Mouse (Mus musculus) lung, embryonic 14.5 days (tissue): ENCODE data around the gene Kdm6a. TPM values are rescaled to one million over a fixed set of nuclear protein-coding genes. Genes with fewer than 3 reads are reported as not detected.

ENCODE experiments used
- ATAC-seq: fragments of 200-750 bp; cut with Nextera tagmentation; 2 replicates; pipeline ENCODE4 v1.8.0; 2017; ENCODE audit warnings: mild to moderate bottlenecking, moderate TSS enrichment, moderate library complexity; ENCODE audit not compliant: insufficient read depth
- DNase-seq: peaks from one replicate; pipeline ENCODE4 v3.0.0-alpha.2; 2015
- H3K27ac ChIP-seq: fragments of 300-500 bp; sonication (generic); 2 replicates; pipeline ENCODE4 v1.5.1; 2014; ENCODE audit warnings: low read depth, mild to moderate bottlenecking, moderate library complexity
- H3K27me3 ChIP-seq: fragments of 300-500 bp; sonication (generic); 2 replicates; pipeline ENCODE4 v1.6.1; 2014; ENCODE audit warnings: low read length, control low read depth; ENCODE audit not compliant: insufficient read depth
- H3K36me3 ChIP-seq: fragments of 300-500 bp; sonication (generic); 2 replicates; pipeline ENCODE4 v1.6.1; 2014; ENCODE audit warnings: control low read depth; ENCODE audit not compliant: insufficient read depth
- H3K4me1 ChIP-seq: fragments of 300-500 bp; sonication (generic); 2 replicates; pipeline ENCODE4 v1.6.1; 2014; ENCODE audit warnings: antibody characterized with exemption, control low read depth; ENCODE audit not compliant: insufficient read depth
- H3K4me2 ChIP-seq: fragments of 300-500 bp; sonication (generic); 2 replicates; pipeline ENCODE4 v1.6.1; 2014; ENCODE audit warnings: mild to moderate bottlenecking
- H3K4me3 ChIP-seq: fragments of 300-500 bp; sonication (generic); 2 replicates; pipeline ENCODE4 v1.5.1; 2014; ENCODE audit warnings: low read depth, low read length
- H3K9ac ChIP-seq: fragments of 300-500 bp; sonication (generic); 2 replicates; pipeline ENCODE4 v1.6.1; 2014
- H3K9me3 ChIP-seq: fragments of 300-500 bp; sonication (generic); 2 replicates; pipeline ENCODE4 v1.6.1; 2016; ENCODE audit warnings: low read depth, low read length, control low read depth
- CTCF ChIP-seq: IDR thresholded peaks from 2 replicates; pipeline ENCODE4 v1.5.1; 2016; ENCODE audit warnings: antibody characterized with exemption, low read depth
- WGBS: fragments of 180-500 bp; shearing (Covaris S2); extraction: QIAGEN DNeasy Blood & Tissue Kit; methylation state at CpG from one replicate; pipeline ENCODE4 v1.1.7; 2014; 5-methylcytosine and 5-hydroxymethylcytosine counted together
- polyA plus RNA-seq: library from polyadenylated mRNA; unstranded; fragments of >200 nt; fragmentation: Nextera tagmentation; extraction: Ambion mirVana; gene quantifications from 2 replicates; pipeline ENCODE4 v1.2.1, GENCODE M21; 2014

Kdm6a gene
- polyA plus RNA-seq, 1 experiment from 2014 or later = 39.6 TPM

DNA sequence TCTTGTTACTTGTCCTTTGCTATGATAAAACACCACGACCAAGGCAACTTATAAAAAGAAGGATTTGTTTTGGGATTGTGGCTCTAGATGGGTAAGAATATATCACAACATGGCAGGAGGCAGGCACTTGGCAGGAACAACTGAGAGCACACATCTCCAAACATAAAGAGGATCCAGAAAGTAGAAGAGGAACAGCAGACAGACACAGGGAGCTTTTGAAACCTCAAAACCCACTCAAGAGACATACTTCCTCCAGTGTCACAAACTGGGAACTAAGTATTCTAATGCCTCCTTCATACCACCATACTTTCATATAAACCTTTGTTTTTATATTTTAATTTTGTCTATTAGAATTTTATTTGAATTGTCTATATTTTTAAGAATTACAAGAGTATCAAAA, 77.2 kb downstream of the Kdm6a start:
- no peak overlapping the region for H3K4me2 ChIP-seq
- H3K9me3 ChIP-seq = no peaks in the 10 kb centered on the region
- 86% methylated on average over 1 of the region's 1 CpGs for WGBS
- no peak overlapping the region for H3K27ac ChIP-seq
- H3K4me1 ChIP-seq = no peaks in the 10 kb centered on the region
- H3K36me3 ChIP-seq = peaks cover 9% of the 10 kb centered on the region; the same call in 1 of the 2 replicates
- no peaks in the 10 kb centered on the region for H3K27me3 ChIP-seq
- no peak for DNase-seq
- TF ChIP-seq CTCF = no peak
- no peak overlapping the region for H3K4me3 ChIP-seq
- ATAC-seq = no peak
- no peak overlapping the region for H3K9ac ChIP-seq

DNA sequence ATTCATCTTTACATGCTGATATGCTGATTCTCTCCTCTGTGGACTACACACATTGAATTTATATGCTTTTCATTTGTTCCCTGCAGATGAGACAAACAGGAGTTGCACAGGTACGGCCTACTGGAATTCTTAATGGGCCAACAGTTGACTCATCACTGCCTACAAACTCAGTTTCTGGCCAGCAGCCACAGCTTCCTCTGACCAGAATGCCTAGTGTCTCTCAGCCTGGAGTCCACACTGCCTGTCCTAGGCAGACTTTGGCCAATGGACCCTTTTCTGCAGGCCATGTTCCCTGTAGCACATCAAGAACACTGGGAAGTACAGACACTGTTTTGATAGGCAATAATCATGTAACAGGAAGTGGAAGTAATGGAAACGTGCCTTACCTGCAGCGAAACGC, 88.2 kb downstream of the Kdm6a start:
- ATAC-seq (no peak), DNase-seq (no peak)
- 89% methylated on average over 4 of the region's 4 CpGs for WGBS
- H3K4me1 ChIP-seq = no peaks in the 10 kb centered on the region
- no peak overlapping the region for H3K4me2 ChIP-seq
- TF ChIP-seq CTCF = no peak
- no peak overlapping the region for H3K4me3 ChIP-seq
- H3K9me3 ChIP-seq = no peaks in the 10 kb centered on the region
- H3K36me3 ChIP-seq = peaks cover 25% of the 10 kb centered on the region
- H3K9ac ChIP-seq = no peak overlapping the region
- no peak overlapping the region for H3K27ac ChIP-seq
- no peaks in the 10 kb centered on the region for H3K27me3 ChIP-seq

DNA sequence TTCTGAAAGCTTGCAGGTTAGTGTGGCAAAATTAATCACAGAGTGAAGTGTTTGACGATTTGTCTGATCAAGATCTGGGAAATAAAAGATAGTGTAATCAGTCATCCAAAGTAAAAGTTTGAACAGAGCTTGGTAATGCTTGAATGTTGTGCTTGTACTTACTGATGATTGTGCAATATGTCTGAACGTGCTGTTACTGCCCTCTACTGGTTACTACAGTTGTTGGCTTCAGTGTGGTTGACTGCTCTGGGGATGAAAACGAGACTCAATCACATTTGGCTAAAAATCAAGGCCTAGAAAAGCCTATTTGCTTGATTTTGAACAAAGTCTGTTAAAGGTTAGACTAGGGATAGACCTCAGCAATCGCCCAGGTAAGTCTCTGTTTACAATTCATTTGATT, 92.4 kb downstream of the Kdm6a start:
- H3K4me3 ChIP-seq = no peak overlapping the region
- WGBS = 37% methylated on average over 4 of the region's 4 CpGs
- peak; percentile 74 for TF ChIP-seq CTCF
- peak; percentile 77 for DNase-seq
- H3K36me3 ChIP-seq = peaks cover 25% of the 10 kb centered on the region
- peak; percentile 76; the same call in 1 of the 2 replicates for ATAC-seq
- H3K4me2 ChIP-seq = no peak overlapping the region
- no peaks in the 10 kb centered on the region for H3K9me3 ChIP-seq
- no peaks in the 10 kb centered on the region for H3K4me1 ChIP-seq
- no peaks in the 10 kb centered on the region for H3K27me3 ChIP-seq
- H3K9ac ChIP-seq = no peak overlapping the region
- H3K27ac ChIP-seq = no peak overlapping the region

DNA sequence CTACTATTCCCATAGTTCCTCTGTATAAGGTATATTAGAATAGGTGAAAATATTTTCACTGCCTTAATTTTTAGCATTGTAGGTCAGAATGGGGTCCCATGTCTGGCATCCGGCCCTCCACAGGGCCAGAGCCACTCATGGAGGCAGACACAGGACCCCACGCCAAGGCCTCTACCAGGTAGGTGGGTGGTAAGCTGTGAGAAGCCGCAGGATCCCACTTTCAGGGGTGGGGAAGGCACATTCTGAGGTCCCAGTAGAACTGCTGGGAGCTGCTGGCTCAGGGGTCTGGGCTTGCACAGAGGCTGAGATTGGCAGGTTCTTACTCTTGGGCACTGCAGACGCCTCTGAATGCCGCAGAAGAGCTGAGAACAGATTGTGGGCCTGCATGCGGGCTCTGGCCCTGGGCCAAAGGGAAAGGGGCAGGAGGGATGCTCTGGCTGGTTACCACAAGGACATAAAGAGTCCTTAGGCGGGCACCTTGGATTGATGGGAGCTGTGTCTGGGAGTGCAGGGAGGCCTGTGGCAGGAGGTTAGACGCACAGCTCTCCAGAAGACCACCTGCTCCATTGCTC, 95.9 kb downstream of the Kdm6a start:
- ATAC-seq = no peak
- Histone ChIP-seq H3K4me2 (no peak overlapping the region), H3K36me3 (peaks cover 17% of the 10 kb centered on the region), H3K9ac (no peak overlapping the region), H3K27ac (no peak overlapping the region), H3K4me3 (no peak overlapping the region), H3K4me1 (no peaks in the 10 kb centered on the region), H3K27me3 (no peaks in the 10 kb centered on the region), H3K9me3 (no peaks in the 10 kb centered on the region)
- WGBS = 95% methylated on average over 8 of the region's 8 CpGs
- TF ChIP-seq CTCF = no peak
- no peak for DNase-seq

DNA sequence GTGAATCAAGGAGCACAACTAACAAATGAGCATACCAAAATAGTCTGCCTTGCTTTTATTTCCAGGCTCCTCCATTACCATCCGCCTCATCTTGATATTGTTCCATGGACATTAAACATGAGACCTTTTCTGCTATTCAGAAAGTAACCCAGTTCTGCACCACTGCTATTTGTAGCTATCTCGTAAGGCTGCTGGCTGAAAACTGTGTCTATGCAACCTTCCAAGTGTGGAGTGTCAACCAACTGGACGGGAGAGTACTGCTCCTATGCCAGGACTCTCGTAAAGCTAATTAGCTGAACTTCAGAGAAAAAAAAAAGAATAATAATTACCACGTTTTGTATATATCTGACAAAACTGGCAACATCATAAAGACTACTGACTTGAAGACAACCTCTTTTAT, 116.2 kb downstream of the Kdm6a start:
- Histone ChIP-seq H3K36me3 (0 out of 2 replicates have a peak, but pooled peaks cover 8% of the 10 kb centered on the region), H3K9ac (no peak overlapping the region), H3K27ac (no peak overlapping the region), H3K4me2 (no peak overlapping the region), H3K4me1 (no peaks in the 10 kb centered on the region), H3K9me3 (no peaks in the 10 kb centered on the region), H3K4me3 (no peak overlapping the region), H3K27me3 (no peaks in the 10 kb centered on the region)
- 89% methylated on average over 5 of the region's 5 CpGs for WGBS
- no peak for TF ChIP-seq CTCF
- DNase-seq (no peak), ATAC-seq (no peak)

DNA sequence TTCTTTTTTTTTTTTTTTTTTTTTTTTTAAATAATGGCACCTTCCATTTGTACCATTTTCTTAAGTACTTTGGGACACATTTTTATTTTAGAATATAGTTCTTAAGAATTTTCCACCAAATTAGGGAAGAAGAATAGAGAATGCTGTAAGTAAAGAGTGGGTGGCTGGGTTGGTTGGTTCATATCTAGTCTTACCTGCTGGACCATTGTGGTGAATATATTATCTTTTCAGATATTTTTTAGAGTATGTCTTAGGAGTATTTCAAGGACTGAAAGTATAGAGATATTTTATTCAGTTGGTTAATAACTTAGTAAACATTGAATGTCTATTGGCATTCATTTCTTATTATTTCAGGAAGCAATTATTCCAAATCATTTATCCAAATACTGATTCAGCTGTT, 117.8 kb downstream of the Kdm6a start:
- DNase-seq = no peak

More for the DNA sequence above, 117.8 kb downstream of the Kdm6a start:
- H3K9me3 ChIP-seq = no peaks in the 10 kb centered on the region
- H3K36me3 ChIP-seq = 0 out of 2 replicates have a peak, but pooled peaks cover 8% of the 10 kb centered on the region
- no peak overlapping the region for H3K9ac ChIP-seq
- H3K4me3 ChIP-seq = no peak overlapping the region
- no peaks in the 10 kb centered on the region for H3K4me1 ChIP-seq
- no peaks in the 10 kb centered on the region for H3K27me3 ChIP-seq
- no peak for ATAC-seq
- H3K27ac ChIP-seq = no peak overlapping the region
- no peak for TF ChIP-seq CTCF
- no peak overlapping the region for H3K4me2 ChIP-seq

Other genes with a start within 250 kb of the Kdm6a start
- gene Dusp21, start 16.7 kb upstream of the Kdm6a start, polyA plus RNA-seq = not detected in 2 replicates